Mouse (Mus musculus) spleen, adult 12 weeks (tissue): ENCODE data around the gene Oxld1.
"Not testable (repeated sequence)": the region's sequence is repeated elsewhere in the genome, so short reads cannot be mapped to it uniquely, and the experiment has no call there.

Source experiments
- DNase-seq: peaks from one replicate; pipeline ENCODE4 v3.0.0; 2022; ENCODE audit warnings: low spot score

Gene Oxld1

GRCm38 (mm10) chr11:120423569-120424295 lies 34.1 kb downstream of the Oxld1 start:
- no peak for DNase-seq

- DNase-seq, result no peak
These were observed 35.0 kb downstream of the Oxld1 start for GRCm38 (mm10) chr11:120422651-120423568.

GRCm38 (mm10) chr11:120418592-120418991 lies 39.3 kb downstream of the Oxld1 start:
- no peak for DNase-seq

GRCm38 (mm10) chr11:120417852-120418251 lies 40.0 kb downstream of the Oxld1 start:
- DNase-seq, result no peak

- not testable (repeated sequence) for DNase-seq
These were observed 44.2 kb downstream of the Oxld1 start for GRCm38 (mm10) chr11:120413621-120414020.
